Mouse (Mus musculus) thymus, postnatal 36 days (tissue): Measurements from ENCODE around the gene Chrna9.
A peak's percentile ranks its signal among the peaks of the same experiment; 100 is the strongest.

ENCODE experiments used
- DNase-seq, 2 experiments: peaks; one replicate each; pipeline ENCODE4 v3.0.0; 2022; ENCODE audit warnings: mixed read lengths in 2 of 2

The Chrna9 gene

DNA sequence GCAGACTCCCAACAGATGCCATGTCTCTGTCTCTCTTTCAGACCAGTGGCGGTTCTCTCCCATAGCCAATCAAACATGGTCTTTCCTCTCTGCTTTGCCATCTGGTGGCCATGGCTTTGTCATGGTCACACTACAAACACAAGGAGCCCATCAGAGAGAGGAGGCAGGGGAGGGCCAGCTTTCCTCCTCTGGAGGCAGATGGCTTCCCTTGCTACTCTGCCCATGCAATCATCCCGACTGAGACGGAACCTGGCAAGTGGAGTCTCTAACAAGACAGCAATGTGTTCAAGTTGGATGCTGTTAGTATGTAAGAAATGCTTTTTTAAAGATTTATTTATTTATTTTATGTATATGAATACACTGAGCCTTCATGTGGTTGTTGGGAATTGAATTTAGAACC lies 14.8 kb upstream of the Chrna9 start:
- DNase-seq, result no peak

GRCm38 (mm10) chr5:65920701-65921426 lies 13.9 kb upstream of the Chrna9 start:
- DNase-seq, result no peak

DNA sequence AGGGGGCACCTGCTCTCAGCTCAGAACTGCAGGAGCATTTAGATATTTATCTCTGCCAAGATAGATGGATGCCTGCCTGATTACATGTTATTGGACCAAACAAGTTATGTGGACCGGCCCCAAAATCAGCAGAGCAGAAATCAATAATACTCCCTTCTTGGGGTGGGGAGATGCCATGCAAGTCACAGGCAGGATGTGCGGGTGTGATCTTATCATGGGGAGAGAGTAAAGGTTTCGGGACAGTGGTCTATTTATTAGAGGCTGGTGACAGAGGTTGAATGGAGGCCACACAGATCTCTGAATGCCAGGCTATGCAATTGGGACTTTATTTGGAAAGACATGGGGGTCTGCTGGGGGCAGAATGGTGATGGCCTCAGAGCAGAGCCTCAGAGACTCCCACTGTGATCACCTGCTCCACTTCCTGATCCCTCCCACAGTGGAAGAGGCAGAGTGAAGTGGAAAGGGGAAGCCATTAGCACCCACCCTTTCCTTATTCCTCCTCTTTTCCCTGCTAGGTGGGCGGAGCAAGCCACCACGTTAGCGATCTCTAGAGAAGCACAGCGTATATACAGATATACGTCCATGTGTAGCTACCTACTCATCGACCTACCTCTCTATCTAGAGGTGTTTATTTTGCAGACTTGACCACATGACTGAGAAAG lies 13.1 kb upstream of the Chrna9 start:
- DNase-seq, result no peak

GRCm38 (mm10) chr5:65926666-65927065 lies 8.1 kb upstream of the Chrna9 start:
- peak; percentile 63 to 82 for DNase-seq

DNA sequence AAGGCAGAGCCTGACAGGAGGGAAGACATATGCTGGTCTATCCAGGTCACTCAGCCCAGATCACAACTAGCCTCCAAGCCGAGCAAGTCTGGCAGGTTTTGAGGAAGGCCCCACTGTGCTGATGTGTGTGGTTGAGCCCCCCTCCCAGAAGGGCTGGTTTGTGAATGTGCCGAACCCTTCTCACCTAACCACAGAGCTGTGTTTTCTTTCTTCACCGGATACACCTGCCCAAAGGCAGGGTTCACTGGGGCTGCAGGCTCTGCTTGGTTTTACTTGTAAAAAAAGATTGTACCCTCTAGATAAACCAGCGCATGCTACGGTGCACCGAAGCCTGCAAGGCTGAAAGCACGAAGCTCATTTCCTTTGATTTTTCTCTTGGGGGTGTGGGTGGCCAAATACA lies 5.6 kb upstream of the Chrna9 start:
- peak; percentile 86 to 92 for DNase-seq

GRCm38 (mm10) chr5:65930171-65930570 lies 4.5 kb upstream of the Chrna9 start:
- DNase-seq, result peak; percentile 47 to 56

- DNase-seq, result peak in 1 of 2 experiments; percentile 56
Measured at GRCm38 (mm10) chr5:65933258-65933657, 1.5 kb upstream of the Chrna9 start.

DNA sequence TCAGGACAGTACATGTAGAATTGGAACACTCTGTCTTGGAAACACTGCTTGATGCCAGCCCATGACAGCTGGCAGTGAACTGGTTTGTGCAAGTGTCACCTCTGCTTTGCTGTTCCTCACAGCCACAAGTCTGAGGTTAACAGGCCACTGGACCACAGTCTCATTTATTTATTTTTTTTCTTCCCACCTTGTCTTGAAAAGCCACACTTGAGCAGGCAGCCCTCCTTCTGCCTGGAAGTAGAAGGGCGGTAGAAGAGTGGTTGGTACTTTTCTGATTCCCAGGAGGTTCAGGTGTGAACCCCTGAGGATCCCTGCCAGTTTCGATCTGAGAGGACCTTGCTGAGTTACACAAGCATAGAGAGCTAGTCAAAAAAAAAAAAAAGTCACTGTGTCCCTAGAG lies 957 bp upstream of the Chrna9 start:
- no peak for DNase-seq

- DNase-seq, result peak; percentile 47 to 53
Measured at GRCm38 (mm10) chr5:65937011-65937726, 2.4 kb downstream of the Chrna9 start.

DNA sequence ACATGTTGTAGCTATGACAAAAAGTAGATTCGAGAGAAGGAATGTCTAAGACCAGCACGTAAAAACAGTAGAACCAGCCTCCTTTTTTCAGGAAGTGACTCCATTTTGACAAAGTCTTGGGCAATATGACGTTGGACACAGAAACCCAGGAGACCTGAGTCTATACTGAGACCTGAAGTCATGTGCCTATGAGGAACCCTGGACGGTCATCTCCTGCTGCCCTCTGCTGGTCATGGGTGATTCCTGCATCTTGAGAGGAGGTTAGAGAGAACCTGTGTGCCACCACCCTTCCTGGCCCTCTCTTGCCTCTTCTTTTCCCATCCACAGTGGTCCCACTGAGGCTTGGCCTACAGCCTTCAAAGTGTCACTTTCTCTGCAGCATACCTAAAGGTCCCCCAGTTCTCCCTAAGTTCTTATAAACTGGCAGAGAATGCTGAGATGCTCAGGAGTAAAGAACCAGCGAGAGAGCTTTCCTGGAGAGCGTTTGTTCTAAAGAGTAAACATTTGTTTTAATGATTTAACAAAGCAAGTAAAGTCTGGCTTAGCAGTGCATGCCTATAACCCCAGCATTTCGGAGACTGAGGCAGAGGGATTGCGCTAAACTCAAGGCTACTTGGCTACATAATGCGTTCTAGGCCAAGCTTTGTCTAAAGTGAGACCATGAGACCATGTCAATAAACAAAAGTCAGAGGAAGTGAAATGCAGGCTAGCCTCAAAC lies 3.4 kb downstream of the Chrna9 start:
- peak; percentile 89 to 91 for DNase-seq

DNA sequence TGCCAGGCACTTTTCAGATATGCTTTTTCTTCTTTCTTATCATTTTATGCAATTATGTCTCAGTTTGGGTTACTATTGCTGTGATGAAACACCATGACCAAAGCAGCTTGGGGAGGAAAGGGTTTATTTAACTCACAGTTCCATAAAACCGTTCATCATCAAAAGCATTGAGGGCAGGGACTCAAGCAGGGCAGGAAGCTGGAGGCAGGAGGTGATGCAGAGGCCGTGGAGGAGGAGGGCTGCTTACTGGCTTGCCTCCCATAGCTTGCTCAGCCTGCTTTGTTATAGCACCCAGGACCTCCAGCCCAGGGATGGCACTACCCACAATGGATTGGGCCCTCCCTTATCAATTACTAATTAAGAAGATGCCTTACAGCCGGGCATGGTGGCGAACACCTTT lies 6.4 kb downstream of the Chrna9 start:
- no peak for DNase-seq

GRCm38 (mm10) chr5:65949822-65950221 lies 15.1 kb downstream of the Chrna9 start:
- no peak for DNase-seq

GRCm38 (mm10) chr5:65950236-65950635 lies 15.5 kb downstream of the Chrna9 start:
- no peak for DNase-seq

- DNase-seq, result peak; percentile 59 to 70
Measured at GRCm38 (mm10) chr5:65950679-65951512, 16.2 kb downstream of the Chrna9 start.

DNA sequence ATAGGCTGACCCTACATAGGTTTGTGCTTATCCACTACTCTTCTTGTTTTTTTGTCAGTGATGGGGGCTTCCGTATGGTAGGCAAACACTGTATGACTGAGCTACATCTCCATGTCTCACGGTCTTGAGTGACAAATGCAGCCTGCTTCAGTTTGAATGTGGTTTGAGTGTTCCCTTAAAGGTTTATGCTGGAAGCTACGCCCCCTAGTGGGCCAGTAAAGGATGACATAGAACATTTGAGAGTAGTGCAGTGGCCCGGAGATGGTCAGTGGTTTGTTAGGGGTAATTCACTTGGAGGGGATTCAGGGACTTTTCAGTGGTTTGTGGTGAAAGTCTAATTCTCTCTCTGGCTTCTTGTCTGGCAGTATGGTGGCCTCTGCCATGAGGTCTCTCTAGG lies 16.8 kb downstream of the Chrna9 start:
- DNase-seq, result peak in 1 of 2 experiments; percentile 46

GRCm38 (mm10) chr5:65954130-65955080 lies 19.7 kb downstream of the Chrna9 start:
- no peak for DNase-seq

GRCm38 (mm10) chr5:65955343-65956143 lies 20.8 kb downstream of the Chrna9 start:
- DNase-seq, result peak; percentile 94

DNA sequence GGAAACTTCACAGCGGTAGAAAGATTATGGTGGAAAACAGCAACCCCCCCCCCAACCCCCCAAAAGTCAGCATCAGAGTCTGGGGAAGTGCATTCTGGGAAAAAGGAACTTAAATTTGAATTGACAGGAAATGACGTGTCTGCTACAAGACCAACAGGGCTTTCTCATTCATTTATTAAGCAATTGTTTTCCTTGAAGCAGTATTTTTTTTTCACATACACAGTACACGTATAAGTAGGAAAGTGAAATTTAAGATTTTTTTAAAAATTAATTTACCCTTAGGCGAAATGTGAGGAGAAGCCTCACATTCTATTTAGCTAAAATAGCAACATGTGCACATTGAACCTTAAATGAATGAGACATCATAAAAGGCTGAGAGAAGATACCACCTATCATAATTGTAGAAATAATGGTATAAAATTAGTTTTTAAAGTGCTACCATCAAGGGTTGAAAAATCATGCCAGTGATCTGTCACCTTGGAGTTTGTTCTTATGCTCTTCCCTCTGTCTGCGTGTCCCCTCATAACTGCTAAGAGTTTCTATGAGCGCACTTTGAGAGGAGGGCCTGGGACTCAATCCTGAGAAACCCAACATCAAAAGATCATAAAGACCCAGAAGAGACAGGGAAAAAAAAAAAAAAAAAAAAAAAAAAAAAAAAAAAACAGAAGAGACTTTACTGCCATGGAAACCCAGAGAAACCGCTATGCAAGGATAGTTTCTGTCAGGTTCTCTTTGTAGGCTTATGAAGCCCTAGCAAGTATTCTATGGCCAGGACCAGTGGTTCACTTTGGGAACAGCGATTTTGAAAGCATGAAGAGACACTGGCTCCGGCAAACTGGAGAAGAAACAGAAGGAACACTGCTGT lies 21.7 kb downstream of the Chrna9 start:
- DNase-seq, result no peak

GRCm38 (mm10) chr5:65958597-65958996 lies 23.9 kb downstream of the Chrna9 start:
- DNase-seq, result peak in 1 of 2 experiments; percentile 40
